Mouse (Mus musculus): ENCODE measurements around the gene Mgp. TPM values are rescaled to one million over a fixed set of nuclear protein-coding genes. Genes with fewer than 3 reads are reported as not detected.

Mgp gene
- total RNA-seq, 2 experiments from 2014 or later, result 1.9 TPM; not detected in 1

Other genes starting within 250 kb of the Mgp start
- gene Plbd1, start 213.9 kb downstream of the Mgp start, total RNA-seq (2015; ENCODE audit: low replicate concordance), result 44.2 and 65.4 TPM in 2 replicates
- 49.7 and 54.4 TPM in 2 replicates for gene Plbd1, start 213.9 kb downstream of the Mgp start, total RNA-seq (2017; ENCODE audit: low replicate concordance)
- gene Gucy2c, start 94.1 kb downstream of the Mgp start, total RNA-seq (2015; ENCODE audit: low replicate concordance), result not detected in 2 replicates
- gene Gucy2c, start 94.1 kb downstream of the Mgp start, total RNA-seq (2017; ENCODE audit: low replicate concordance), result not detected in 2 replicates
- 12.3 and 17.7 TPM in 2 replicates for gene Hist4h4, start 71.4 kb downstream of the Mgp start, total RNA-seq (2015; ENCODE audit: low replicate concordance)
- gene Hist4h4, start 71.4 kb downstream of the Mgp start, total RNA-seq (2017; ENCODE audit: low replicate concordance), result 29.4 and 32.5 TPM in 2 replicates
- 20.9 and 21.9 TPM in 2 replicates for gene H2afj, start 67.6 kb downstream of the Mgp start, total RNA-seq (2015; ENCODE audit: low replicate concordance)
- 26.2 and 40.1 TPM in 2 replicates for gene H2afj, start 67.6 kb downstream of the Mgp start, total RNA-seq (2017; ENCODE audit: low replicate concordance)
- 0.38 TPM in 1 of 2 replicates, not detected in the other for gene BC049715, start 48.2 kb downstream of the Mgp start, total RNA-seq (2015; ENCODE audit: low replicate concordance)
- 0.34 and 5.3 TPM in 2 replicates for gene BC049715, start 48.2 kb downstream of the Mgp start, total RNA-seq (2017; ENCODE audit: low replicate concordance)
- 34.2 and 38.2 TPM in 2 replicates for gene Wbp11, start 47.6 kb downstream of the Mgp start, total RNA-seq (2015; ENCODE audit: low replicate concordance)
- 25.8 and 55.0 TPM in 2 replicates for gene Wbp11, start 47.6 kb downstream of the Mgp start, total RNA-seq (2017; ENCODE audit: low replicate concordance)
- 1.9 TPM in 1 of 2 replicates, not detected in the other for gene Smco3, start 40.4 kb downstream of the Mgp start, total RNA-seq (2015; ENCODE audit: low replicate concordance)
- 2.1 TPM in 1 of 2 replicates, not detected in the other for gene Smco3, start 40.4 kb downstream of the Mgp start, total RNA-seq (2017; ENCODE audit: low replicate concordance)
- 197 and 198 TPM in 2 replicates for gene Art4, start 18.1 kb downstream of the Mgp start, total RNA-seq (2015; ENCODE audit: low replicate concordance)
- 348 and 388 TPM in 2 replicates for gene Art4, start 18.1 kb downstream of the Mgp start, total RNA-seq (2017; ENCODE audit: low replicate concordance)
- not detected in 2 replicates for gene Erp27, start 46.4 kb upstream of the Mgp start, total RNA-seq (2015; ENCODE audit: low replicate concordance)
- 0.34 TPM in 1 of 2 replicates, not detected in the other for gene Erp27, start 46.4 kb upstream of the Mgp start, total RNA-seq (2017; ENCODE audit: low replicate concordance)
- not detected in 2 replicates for gene Pde6h, start 48.0 kb upstream of the Mgp start, total RNA-seq (2015; ENCODE audit: low replicate concordance)
- gene Pde6h, start 48.0 kb upstream of the Mgp start, total RNA-seq (2017; ENCODE audit: low replicate concordance), result not detected in 2 replicates
- 1,174 and 1,226 TPM in 2 replicates for gene Arhgdib, start 66.1 kb upstream of the Mgp start, total RNA-seq (2015; ENCODE audit: low replicate concordance)
- gene Arhgdib, start 66.1 kb upstream of the Mgp start, total RNA-seq (2017; ENCODE audit: low replicate concordance), result 299 and 335 TPM in 2 replicates

All from erythroblast, adult 5-6 weeks (primary cell).